Mouse (Mus musculus) lung, postnatal 0 days (tissue): ENCODE measurements around the gene Slc25a3. TPM values are rescaled to one million over a fixed set of nuclear protein-coding genes. Genes with fewer than 3 reads are reported as not detected.
A peak's percentile ranks its signal among the peaks of the same experiment; 100 is the strongest.

Source experiments
- ATAC-seq: fragments of 200-750 bp; cut with Nextera tagmentation; 2 replicates; pipeline ENCODE4 v1.8.0; 2017; ENCODE audit warnings: moderate library complexity
- DNase-seq: peaks from one replicate; pipeline ENCODE4 v3.0.0-alpha.2; 2016; ENCODE audit warnings: low spot score
- H3K27ac ChIP-seq: fragments of 300-500 bp; sonication (generic); 2 replicates; pipeline ENCODE4 v1.5.1; 2014; ENCODE audit warnings: antibody characterized with exemption, mild to moderate bottlenecking, low read length, mixed read lengths
- H3K27me3 ChIP-seq: fragments of 300-500 bp; sonication (generic); replicated peaks from 2 replicates; pipeline ENCODE4 v1.6.1; 2014; ENCODE audit warnings: low read length, mixed read lengths; ENCODE audit not compliant: insufficient read depth
- H3K36me3 ChIP-seq: fragments of 300-500 bp; sonication (generic); 2 replicates; pipeline ENCODE4 v1.6.1; 2014; ENCODE audit warnings: low read length, mixed read lengths; ENCODE audit not compliant: insufficient read depth
- H3K4me1 ChIP-seq: fragments of 300-500 bp; sonication (generic); 2 replicates; pipeline ENCODE4 v1.6.1; 2014; ENCODE audit warnings: antibody characterized with exemption, low read depth, low read length, mixed read lengths; ENCODE audit not compliant: insufficient read depth
- H3K4me2 ChIP-seq: fragments of 300-500 bp; sonication (generic); replicated peaks from 2 replicates; pipeline ENCODE4 v1.6.1; 2014; ENCODE audit warnings: low read depth, mild to moderate bottlenecking, low read length, moderate library complexity, mixed read lengths
- H3K4me3 ChIP-seq: fragments of 300-500 bp; sonication (generic); 2 replicates; pipeline ENCODE4 v1.5.1; 2014; ENCODE audit warnings: low read depth, low read length
- H3K9ac ChIP-seq: fragments of 300-500 bp; sonication (generic); replicated peaks from 2 replicates; pipeline ENCODE4 v1.6.1; 2014; ENCODE audit warnings: low read depth, mild to moderate bottlenecking
- H3K9me3 ChIP-seq: fragments of 300-500 bp; sonication (generic); 2 replicates; pipeline ENCODE4 v1.6.1; 2016; ENCODE audit warnings: low read length, mixed read lengths
- CTCF ChIP-seq: IDR thresholded peaks from 2 replicates; pipeline ENCODE4 v1.5.1; 2016; ENCODE audit warnings: antibody characterized with exemption, mild to moderate bottlenecking
- EP300 ChIP-seq: IDR thresholded peaks from 2 replicates; pipeline ENCODE4 v1.6.1; 2016; ENCODE audit warnings: antibody characterized with exemption, mild to moderate bottlenecking, control low read depth
- WGBS: fragments of 180-500 bp; shearing (Covaris S2); extraction: QIAGEN DNeasy Blood & Tissue Kit; methylation state at CpG from one replicate; pipeline ENCODE4 v1.1.7; 2014; 5-methylcytosine and 5-hydroxymethylcytosine counted together
- polyA plus RNA-seq: library from polyadenylated mRNA; unstranded; fragments of >200 nt; fragmentation: Nextera tagmentation; extraction: Ambion mirVana; gene quantifications from 2 replicates; pipeline ENCODE4 v1.2.1, GENCODE M21; 2015

Slc25a3 gene
- polyA plus RNA-seq, 1 experiment from 2014 or later = 358 TPM

DNA sequence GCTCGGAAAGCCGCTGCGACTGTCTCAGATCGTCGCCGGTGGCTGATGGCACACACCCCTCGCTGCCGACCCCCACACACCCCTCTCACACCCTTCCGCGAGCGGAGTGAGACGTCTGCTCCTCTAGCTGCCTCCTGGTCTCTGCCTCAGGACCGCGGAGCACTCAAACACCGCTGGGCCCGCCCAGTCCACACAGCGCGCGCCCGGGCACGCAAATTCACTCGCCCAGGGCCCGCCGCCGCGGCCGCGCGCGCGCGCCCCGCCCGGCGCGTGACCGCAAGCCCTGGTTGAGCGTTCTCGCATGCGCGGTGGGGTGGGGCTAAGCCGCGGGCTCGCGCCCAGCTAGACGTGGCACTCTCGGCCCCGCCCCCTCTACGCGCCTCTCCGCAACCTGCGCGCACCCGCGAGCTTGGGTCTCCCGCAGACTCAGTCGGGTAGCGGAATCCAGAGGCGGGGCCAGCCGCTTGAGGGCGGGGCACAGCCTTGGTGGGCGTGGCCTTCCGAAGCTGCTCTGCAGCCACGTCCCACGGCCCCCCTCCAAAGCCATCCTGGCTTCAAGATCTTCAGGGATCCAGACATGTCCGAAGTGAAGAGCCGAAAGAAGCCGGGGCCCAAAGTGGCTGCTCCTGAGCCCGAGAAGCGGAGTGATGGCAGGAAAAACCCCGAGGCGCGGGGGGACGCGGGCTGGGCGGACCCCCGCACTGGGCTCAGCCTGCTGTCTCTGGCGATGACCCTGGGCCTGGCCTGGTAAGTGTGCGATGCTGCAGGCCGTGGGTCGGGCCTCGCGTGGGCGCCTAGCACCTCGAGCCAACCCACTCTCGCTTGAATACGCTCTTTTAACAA, 41.1 kb downstream of the Slc25a3 start, which contains the start of the genes Apaf1 and Ikbip:
Gene Apaf1, minus strand, starts transcription at position 221 of the 843 bp plus-strand sequence.
Gene Ikbip, plus strand, starts transcription at position 391 of the 843 bp plus-strand sequence.
- H3K36me3 ChIP-seq = no peaks in the 10 kb centered on the region; the same call in 1 of the 2 replicates
- H3K4me2 ChIP-seq = peak within 1 kb of the TSS; percentile 88
- DNase-seq (peak; percentile 99), ATAC-seq (peak; percentile 98)
- H3K9me3 ChIP-seq = no peaks in the 10 kb centered on the region
- peak within 1 kb of the TSS; percentile 77 for H3K9ac ChIP-seq
- WGBS = under 1% methylated on average over 75 of the region's 87 CpGs
- H3K27ac ChIP-seq = peak within 1 kb of the TSS; percentile 87
- no peak for TF ChIP-seq CTCF
- no peak for TF ChIP-seq EP300
- no peaks in the 10 kb centered on the region for H3K4me1 ChIP-seq
- peak within 1 kb of the TSS; percentile 92 for H3K4me3 ChIP-seq
- no peaks in the 10 kb centered on the region for H3K27me3 ChIP-seq

DNA sequence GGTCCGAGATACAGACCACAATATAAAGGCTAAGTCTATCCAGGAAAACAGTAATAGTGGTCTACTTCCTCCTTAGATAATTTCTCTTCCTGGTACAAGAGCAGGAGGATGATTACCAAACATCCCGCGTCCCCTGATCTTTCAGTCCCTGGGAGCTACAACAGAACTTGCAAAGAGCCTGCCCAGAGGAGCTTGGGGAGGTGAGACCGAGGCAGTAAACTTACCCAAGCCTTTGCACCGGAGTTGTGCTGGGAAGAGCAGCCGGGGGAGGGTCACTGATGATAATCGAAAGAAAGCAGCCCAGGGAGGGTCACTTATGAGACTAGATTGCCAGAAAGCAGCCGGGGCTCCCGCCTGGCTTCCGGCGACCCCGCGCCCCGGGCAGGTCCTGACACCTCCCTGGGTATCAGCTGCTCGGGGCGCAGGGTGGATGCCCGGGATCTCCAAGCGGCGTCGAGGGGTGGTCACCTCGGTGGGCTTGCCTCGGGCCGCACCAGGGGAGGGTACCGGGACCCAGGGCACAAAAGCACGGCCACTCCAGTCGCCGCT, 41.8 kb downstream of the Slc25a3 start:
- Histone ChIP-seq H3K36me3 (peaks cover 3% of the 10 kb centered on the region; the same call in 1 of the 2 replicates), H3K9ac (peak overlapping the region; percentile 77), H3K27ac (peak overlapping the region; percentile 87), H3K27me3 (no peaks in the 10 kb centered on the region), H3K4me1 (no peaks in the 10 kb centered on the region), H3K4me2 (peak overlapping the region; percentile 88), H3K9me3 (no peaks in the 10 kb centered on the region), H3K4me3 (peak overlapping the region; percentile 92)
- ATAC-seq = peak; percentile 2; the same call in 1 of the 2 replicates
- WGBS = under 1% methylated on average over 25 of the region's 27 CpGs
- TF ChIP-seq CTCF (no peak), EP300 (no peak)
- peak; percentile 48 for DNase-seq

DNA sequence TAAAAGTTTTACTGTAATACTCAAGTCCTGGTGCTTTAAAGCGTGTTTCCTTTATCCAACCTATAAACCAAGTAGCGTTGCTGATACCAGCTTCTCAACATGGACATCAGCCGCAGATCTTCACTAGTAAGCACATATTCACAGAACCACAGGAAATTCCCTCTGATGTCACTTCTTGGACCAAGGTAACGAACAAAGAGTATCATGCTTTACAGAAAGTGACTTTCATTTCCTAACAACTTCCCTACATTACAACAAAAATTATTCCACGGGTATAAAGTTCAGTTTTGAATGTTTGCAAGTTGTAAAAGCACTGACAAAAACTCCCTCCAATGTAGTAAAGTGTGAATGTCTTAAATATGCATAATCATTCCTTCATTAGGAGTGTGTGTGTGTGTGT, 43.3 kb downstream of the Slc25a3 start:
- Histone ChIP-seq H3K9me3 (no peaks in the 10 kb centered on the region), H3K27me3 (no peaks in the 10 kb centered on the region), H3K36me3 (peaks cover 14% of the 10 kb centered on the region), H3K9ac (no peak overlapping the region), H3K27ac (no peak overlapping the region), H3K4me2 (no peak overlapping the region), H3K4me3 (no peak overlapping the region), H3K4me1 (no peaks in the 10 kb centered on the region)
- TF ChIP-seq EP300 = no peak
- no peak for TF ChIP-seq CTCF
- WGBS = 67% methylated on average over 5 of the region's 5 CpGs
- ATAC-seq (no peak), DNase-seq (no peak)

DNA sequence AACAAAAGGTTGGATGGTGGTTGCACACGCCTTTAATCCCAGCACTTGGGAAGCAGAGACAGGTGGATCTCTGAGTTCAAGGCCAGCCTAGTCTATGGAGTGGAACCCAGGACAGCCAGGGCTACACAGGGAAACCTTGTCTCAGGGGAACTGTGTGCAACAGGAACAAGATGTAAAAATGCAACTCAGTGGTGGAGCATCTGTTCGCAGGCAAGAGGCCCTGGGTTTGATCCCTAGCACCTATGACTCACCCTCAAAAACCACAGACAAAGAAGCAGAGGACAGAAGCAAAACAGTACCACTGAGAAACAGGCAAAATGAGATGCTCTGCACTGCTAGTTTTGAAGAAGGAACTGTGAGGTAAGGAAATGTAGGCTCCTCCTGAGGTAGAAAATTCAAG, 47.2 kb downstream of the Slc25a3 start:
- TF ChIP-seq EP300 (no peak), CTCF (no peak)
- no peaks in the 10 kb centered on the region for H3K4me1 ChIP-seq
- no peak for ATAC-seq
- no peak overlapping the region for H3K4me2 ChIP-seq
- H3K4me3 ChIP-seq = no peak overlapping the region
- no peaks in the 10 kb centered on the region for H3K9me3 ChIP-seq
- H3K27me3 ChIP-seq = no peaks in the 10 kb centered on the region
- 90% methylated on average over 2 of the region's 2 CpGs for WGBS
- no peak overlapping the region for H3K27ac ChIP-seq
- H3K9ac ChIP-seq = no peak overlapping the region
- H3K36me3 ChIP-seq = peaks cover 14% of the 10 kb centered on the region
- no peak for DNase-seq

DNA sequence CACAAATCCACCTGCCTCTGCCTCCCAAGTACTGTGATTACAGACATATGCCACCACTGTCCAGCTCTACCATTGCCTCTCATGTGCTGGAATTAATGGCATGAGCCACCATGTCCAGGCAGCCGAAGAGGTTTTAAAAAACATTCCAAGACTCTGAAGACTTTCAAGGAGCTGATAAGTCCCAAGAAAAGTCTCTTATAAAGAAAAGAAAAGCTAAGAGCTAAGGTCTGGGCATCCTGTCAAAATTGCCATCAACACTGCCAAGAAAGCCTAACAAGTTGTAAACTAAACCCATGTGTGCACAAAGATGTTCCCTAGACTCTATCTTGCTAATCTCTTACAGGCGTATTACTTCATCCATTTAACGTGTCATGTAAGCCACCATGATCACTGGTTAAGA, 50.5 kb downstream of the Slc25a3 start:
- 46% methylated on average over 3 of the region's 3 CpGs for WGBS
- Histone ChIP-seq H3K4me1 (no peaks in the 10 kb centered on the region), H3K4me2 (no peak overlapping the region), H3K27me3 (no peaks in the 10 kb centered on the region), H3K27ac (no peak overlapping the region), H3K9ac (no peak overlapping the region), H3K9me3 (no peaks in the 10 kb centered on the region), H3K4me3 (no peak overlapping the region), H3K36me3 (peaks cover 21% of the 10 kb centered on the region)
- DNase-seq = peak; percentile 28
- no peak for TF ChIP-seq CTCF
- TF ChIP-seq EP300 = peak; percentile 88
- ATAC-seq = peak; percentile 56; the same call in 1 of the 2 replicates

DNA sequence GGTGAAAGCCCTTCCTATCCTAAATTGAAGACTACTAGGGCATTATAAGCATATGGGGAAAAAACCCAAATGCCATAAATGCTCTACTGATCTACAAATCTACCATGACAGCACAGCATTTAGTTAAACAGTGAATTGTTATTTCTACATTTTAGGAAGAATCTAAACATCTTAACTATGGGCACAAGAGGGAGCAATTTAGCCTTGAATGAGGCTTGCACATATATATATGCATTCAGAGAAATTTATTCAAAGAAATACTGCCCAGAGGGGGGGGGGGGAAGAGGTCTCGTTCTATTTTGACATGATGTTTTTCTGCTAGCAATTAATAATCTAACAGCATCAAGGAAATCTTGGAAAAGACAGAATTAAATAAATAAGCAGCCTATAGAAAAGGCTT, 52.1 kb downstream of the Slc25a3 start:
- H3K9me3 ChIP-seq = no peaks in the 10 kb centered on the region
- H3K27me3 ChIP-seq = no peaks in the 10 kb centered on the region
- TF ChIP-seq CTCF = peak; percentile 55
- TF ChIP-seq EP300 = no peak
- H3K9ac ChIP-seq = no peak overlapping the region
- peak; percentile 69 for DNase-seq
- H3K36me3 ChIP-seq = peaks cover 22% of the 10 kb centered on the region
- ATAC-seq = no peak
- H3K4me2 ChIP-seq = no peak overlapping the region
- 32% methylated on average over 1 of the region's 1 CpGs for WGBS
- H3K4me3 ChIP-seq = no peak overlapping the region
- no peaks in the 10 kb centered on the region for H3K4me1 ChIP-seq
- H3K27ac ChIP-seq = no peak overlapping the region

Other genes starting within 250 kb of the Slc25a3 start
- 14.3 and 14.9 TPM in 2 replicates for gene Apaf1, start 41.3 kb downstream of the Slc25a3 start, polyA plus RNA-seq
- gene Ikbip, start 41.1 kb downstream of the Slc25a3 start, polyA plus RNA-seq = 31.6 and 34.3 TPM in 2 replicates
- 53.3 and 67.4 TPM in 2 replicates for gene Tmpo, start 57.3 kb upstream of the Slc25a3 start, polyA plus RNA-seq